ENCODE assay signal across 8 mouse cellular contexts in genomic region chr7:114415336-114416020, GRCm38 (mm10). TPM values are rescaled to one million over a fixed set of nuclear protein-coding genes. Genes with fewer than 3 reads are reported as not detected.
A peak's percentile ranks its signal among the peaks of the same experiment; 100 is the strongest.
DNase-seq lines count a peak whose midpoint lies in the region; ATAC-seq lines count a peak whose summit lies in the region.

No protein-coding gene starts in this region.

- H3K9ac ChIP-seq in embryonic facial prominence, embryonic 14.5 days (ENCODE audit: low read depth, low read length), result peak overlapping the region; percentile 86
- H3K9ac ChIP-seq in heart, embryonic 16.5 days (ENCODE audit: low read length), result peak overlapping the region; percentile 80
- peak overlapping the region; percentile 76 for H3K9ac ChIP-seq in lung, embryonic 15.5 days

- peak overlapping the region; percentile 78 for H3K27ac ChIP-seq in embryonic facial prominence, embryonic 14.5 days (replicated peaks; ENCODE audit: low read depth, low read length)
- peak overlapping the region; percentile 68 for H3K27ac ChIP-seq in heart, embryonic 16.5 days (ENCODE audit: low read length)
- H3K27ac ChIP-seq in lung, embryonic 15.5 days, result peak overlapping the region; percentile 83

- H3K36me3 ChIP-seq in embryonic facial prominence, embryonic 14.5 days (ENCODE audit: control insufficient read depth, insufficient read depth, low read length), result no peaks in the 10 kb centered on the region
- H3K36me3 ChIP-seq in heart, embryonic 16.5 days (ENCODE audit: control insufficient read depth, insufficient read depth), result no peaks in the 10 kb centered on the region
- no peaks in the 10 kb centered on the region for H3K36me3 ChIP-seq in lung, embryonic 15.5 days

- peak; percentile 77 for ATAC-seq in embryonic facial prominence, embryonic 14.5 days (ENCODE audit: low read depth)
- ATAC-seq in heart, embryonic 16.5 days (replicated peaks; ENCODE audit: extremely low read depth, insufficient read depth, low FRiP score), result peak; percentile 76
- ATAC-seq in lung, embryonic 15.5 days (ENCODE audit: borderline replicate concordance, extremely low read depth, low FRiP score, low TSS enrichment), result peak; percentile 73

- DNase-seq in B cell, adult 2 months, result peak; percentile 62 to 70
- DNase-seq in adrenal gland, postnatal 10 days, result peak; percentile 55
- DNase-seq in embryonic facial prominence, embryonic 14.5 days (ENCODE audit: low spot score), result peak; percentile 61
- peak; percentile 31 to 56 for DNase-seq in layer of hippocampus, adult 18-20 months (ENCODE audit: low spot score in 2 of 2)
- DNase-seq in ovary, postnatal 14 days (ENCODE audit: low spot score), result peak; percentile 34
- DNase-seq in thymus, postnatal 36 days, result peak; percentile 59 to 66

- H3K4me1 ChIP-seq in embryonic facial prominence, embryonic 14.5 days (ENCODE audit: control insufficient read depth, insufficient read depth, low read length), result peaks cover 7% of the 10 kb centered on the region; the same call in 1 of the 2 replicates
- H3K4me1 ChIP-seq in heart, embryonic 16.5 days (ENCODE audit: control insufficient read depth, insufficient read depth, low read length), result peaks cover 3% of the 10 kb centered on the region; the same call in 1 of the 2 replicates
- H3K4me1 ChIP-seq in lung, embryonic 15.5 days, result peaks cover 19% of the 10 kb centered on the region

- no peaks in the 10 kb centered on the region for H3K9me3 ChIP-seq in embryonic facial prominence, embryonic 14.5 days (ENCODE audit: control insufficient read depth, low read length)
- no peaks in the 10 kb centered on the region for H3K9me3 ChIP-seq in heart, embryonic 16.5 days (replicated peaks; ENCODE audit: control insufficient read depth, low read length)
- no peaks in the 10 kb centered on the region for H3K9me3 ChIP-seq in lung, embryonic 15.5 days

- H3K4me3 ChIP-seq in embryonic facial prominence, embryonic 14.5 days (ENCODE audit: low read depth, low read length), result peak overlapping the region; percentile 86
- H3K4me3 ChIP-seq in heart, embryonic 16.5 days (ENCODE audit: low read length), result peak overlapping the region; percentile 96
- peak overlapping the region; percentile 83 for H3K4me3 ChIP-seq in lung, embryonic 15.5 days

- H3K4me2 ChIP-seq in embryonic facial prominence, embryonic 14.5 days (ENCODE audit: low read depth, low read length), result peak overlapping the region; percentile 92
- H3K4me2 ChIP-seq in heart, embryonic 16.5 days (ENCODE audit: low read depth, low read length), result peak overlapping the region; percentile 97
- peak overlapping the region; percentile 94 for H3K4me2 ChIP-seq in lung, embryonic 15.5 days

- WGBS in embryonic facial prominence, embryonic 14.5 days, result 0% methylated on average over 27 of the region's 103 CpGs
- under 1% methylated on average over 97 of the region's 103 CpGs for WGBS in heart, embryonic 16.5 days
- under 1% methylated on average over 81 of the region's 103 CpGs for WGBS in lung, embryonic 15.5 days

- no peaks in the 10 kb centered on the region for H3K27me3 ChIP-seq in embryonic facial prominence, embryonic 14.5 days (replicated peaks; ENCODE audit: control insufficient read depth, insufficient read depth, low read length)
- no peaks in the 10 kb centered on the region for H3K27me3 ChIP-seq in heart, embryonic 16.5 days (ENCODE audit: control insufficient read depth, insufficient read depth, low read length)
- no peaks in the 10 kb centered on the region for H3K27me3 ChIP-seq in lung, embryonic 15.5 days

RNA-seq across cellular contexts. Expression of gene Pde3b, which starts 0.4 kb away (rescaled TPM):
- total RNA-seq in adrenal gland, postnatal 10 days (2021), result 10 to 100 TPM; 41.6 to 55.3 TPM
- 6.7 and 7.2 TPM in 2 replicates for polyA plus RNA-seq in embryonic facial prominence, embryonic 14.5 days (2014; fragmentation: Nextera tagmentation; extraction: Ambion mirVana)
- 2.9 and 3.9 TPM in 2 replicates for polyA plus RNA-seq in heart, embryonic 16.5 days (2015; fragmentation: Nextera tagmentation; extraction: Ambion mirVana)
- 10 to 100 TPM in 1 of 2 experiments, 1 to 10 TPM in 1; 9.4 to 10.3 TPM for total RNA-seq in layer of hippocampus, adult 18-20 months (2021)
- 5.5 and 6.0 TPM in 2 replicates for polyA plus RNA-seq in lung, embryonic 15.5 days (2015; fragmentation: Nextera tagmentation; extraction: Ambion mirVana)

Comparison
In these comparisons a context has a peak if more than half of its experiments do, and no peak if none do; other contexts are left out.
1. Peak in every context shown above with its lines: DNase-seq, ATAC-seq, H3K4me3 ChIP-seq and H3K27ac ChIP-seq.